Mouse (Mus musculus): ENCODE measurements around the gene Ifnar1.

- TF ChIP-seq CTCF (IDR thresholded peaks at IDR 0.05; ENCODE audit: low read depth), result no peak
- TF ChIP-seq EP300 (IDR thresholded peaks at IDR 0.05; ENCODE audit: low read depth), result no peak
These were observed 9.3 kb upstream of the Ifnar1 start for GRCm38 (mm10) chr16:91475753-91476152.

Measured in liver, embryonic 14.5 days (tissue).